In the genomic region with DNA sequence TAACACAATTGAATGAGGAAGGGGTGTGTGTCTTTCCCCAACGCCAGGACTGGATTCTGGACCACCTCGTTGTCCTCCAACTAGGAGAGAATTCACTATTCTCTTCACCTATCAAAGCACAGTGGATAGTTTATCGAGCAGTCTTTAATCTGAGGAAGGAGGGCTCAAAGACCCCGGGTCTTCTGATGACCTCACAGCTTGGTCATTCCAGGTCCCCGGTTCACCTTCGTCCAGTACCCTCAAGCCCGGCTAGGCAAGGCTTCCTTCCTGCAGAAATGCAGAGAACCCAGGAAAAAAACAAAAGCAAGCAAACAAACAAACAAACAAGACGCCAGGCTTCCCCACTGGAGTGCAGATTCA, we compare ENCODE assay signal across 8 mouse cellular contexts. TPM values are rescaled to one million over a fixed set of nuclear protein-coding genes. Genes with fewer than 3 reads are reported as not detected.
DNase-seq lines count a peak whose midpoint lies in the region; ATAC-seq lines count a peak whose summit lies in the region.

No protein-coding gene starts in this region.

- WGBS in kidney, embryonic 15.5 days, result 13% methylated on average over 8 of the region's 8 CpGs
- WGBS in hindbrain, embryonic 14.5 days, result 19% methylated on average over 8 of the region's 8 CpGs
- WGBS in midbrain, embryonic 15.5 days, result 15% methylated on average over 8 of the region's 8 CpGs

- no peak for DNase-seq in kidney, postnatal 36 days
- no peak for DNase-seq in hindbrain, embryonic 14.5 days (ENCODE audit: low spot score)
- no peak for DNase-seq in gastrocnemius, postnatal 25 days
- no peak for DNase-seq in cerebellum, postnatal 10 days
- no peak for DNase-seq in spleen, adult 12 weeks (ENCODE audit: low spot score)

- H3K4me3 ChIP-seq in kidney, embryonic 15.5 days (replicated peaks), result peak overlapping the region; percentile 57
- H3K4me3 ChIP-seq in brown adipose tissue, adult 24 weeks (ENCODE audit: insufficient read depth, low read depth, low read length), result peak overlapping the region; percentile 81
- H3K4me3 ChIP-seq in hindbrain, embryonic 14.5 days (replicated peaks; ENCODE audit: low read length), result peak overlapping the region; percentile 64
- peak overlapping the region; percentile 72 for H3K4me3 ChIP-seq in midbrain, embryonic 15.5 days

- H3K4me2 ChIP-seq in kidney, embryonic 15.5 days, result peak overlapping the region; percentile 71
- H3K4me2 ChIP-seq in hindbrain, embryonic 14.5 days (replicated peaks), result peak overlapping the region; percentile 87
- H3K4me2 ChIP-seq in midbrain, embryonic 15.5 days, result peak overlapping the region; percentile 78

- ATAC-seq in kidney, embryonic 15.5 days (replicated peaks; ENCODE audit: low FRiP score), result peak; percentile 44; the same call in 1 of the 2 replicates
- ATAC-seq in hindbrain, embryonic 14.5 days (ENCODE audit: low FRiP score), result no peak
- peak; percentile 31 for ATAC-seq in midbrain, embryonic 15.5 days (replicated peaks)

- peak overlapping the region; percentile 88 for H3K27ac ChIP-seq in kidney, embryonic 15.5 days
- no peak overlapping the region for H3K27ac ChIP-seq in brown adipose tissue, adult 24 weeks (replicated peaks; ENCODE audit: low read depth, low read length)
- H3K27ac ChIP-seq in hindbrain, embryonic 14.5 days, result peak overlapping the region; percentile 38; the same call in 1 of the 2 replicates
- H3K27ac ChIP-seq in midbrain, embryonic 15.5 days, result 0 out of 2 replicates have a peak overlapping the region, but pooled peaks have one; percentile 76

- no peaks in the 10 kb centered on the region for H3K9me3 ChIP-seq in kidney, embryonic 15.5 days (replicated peaks)
- no peaks in the 10 kb centered on the region for H3K9me3 ChIP-seq in hindbrain, embryonic 14.5 days (ENCODE audit: control insufficient read depth, low read length)
- H3K9me3 ChIP-seq in midbrain, embryonic 15.5 days, result no peaks in the 10 kb centered on the region

- H3K36me3 ChIP-seq in kidney, embryonic 15.5 days, result peaks cover 5% of the 10 kb centered on the region; the same call in 1 of the 2 replicates
- no peaks in the 10 kb centered on the region for H3K36me3 ChIP-seq in hindbrain, embryonic 14.5 days (replicated peaks; ENCODE audit: control insufficient read depth, insufficient read depth)
- H3K36me3 ChIP-seq in midbrain, embryonic 15.5 days (replicated peaks), result no peaks in the 10 kb centered on the region

- no peak overlapping the region for H3K9ac ChIP-seq in kidney, embryonic 15.5 days
- peak overlapping the region; percentile 78 for H3K9ac ChIP-seq in hindbrain, embryonic 14.5 days
- peak overlapping the region; percentile 83; the same call in 1 of the 2 replicates for H3K9ac ChIP-seq in midbrain, embryonic 15.5 days

- no peaks in the 10 kb centered on the region for H3K27me3 ChIP-seq in kidney, embryonic 15.5 days
- H3K27me3 ChIP-seq in hindbrain, embryonic 14.5 days (ENCODE audit: control insufficient read depth, insufficient read depth, low read length), result no peaks in the 10 kb centered on the region
- H3K27me3 ChIP-seq in midbrain, embryonic 15.5 days (replicated peaks), result no peaks in the 10 kb centered on the region

- peaks cover 34% of the 10 kb centered on the region for H3K4me1 ChIP-seq in kidney, embryonic 15.5 days
- H3K4me1 ChIP-seq in brown adipose tissue, adult 24 weeks (ENCODE audit: control insufficient read depth, insufficient read depth, insufficient read length, low read length), result no peaks in the 10 kb centered on the region
- peaks cover 8% of the 10 kb centered on the region for H3K4me1 ChIP-seq in hindbrain, embryonic 14.5 days (replicated peaks; ENCODE audit: control insufficient read depth, insufficient read depth, low read length)
- peaks cover 15% of the 10 kb centered on the region for H3K4me1 ChIP-seq in midbrain, embryonic 15.5 days

RNA-seq across cellular contexts. Expression of gene Cln6, which starts 0.5 kb away (rescaled TPM):
- polyA plus RNA-seq in kidney, embryonic 15.5 days (2015; fragmentation: Nextera tagmentation; extraction: Ambion mirVana), result 23.2 and 27.1 TPM in 2 replicates
- 7.1 and 7.5 TPM in 2 replicates for polyA plus RNA-seq in brown adipose tissue, adult 24 weeks (2012; ENCODE audit: insufficient read depth, insufficient read length, missing spikeins)
- 5.4 and 7.1 TPM in 2 replicates for polyA plus RNA-seq in hindbrain, embryonic 14.5 days (2014; fragmentation: Nextera tagmentation; extraction: Ambion mirVana)
- 5.9 and 6.2 TPM in 2 replicates for polyA plus RNA-seq in midbrain, embryonic 15.5 days (2015; fragmentation: Nextera tagmentation; extraction: Ambion mirVana)
- 10 to 100 TPM; 10.7 to 11.9 TPM for total RNA-seq in gastrocnemius, postnatal 25 days (2021)

RNA-seq across cellular contexts. Expression of gene Calml4, which starts 19.8 kb away (rescaled TPM):
- polyA plus RNA-seq in kidney, embryonic 15.5 days (2015; fragmentation: Nextera tagmentation; extraction: Ambion mirVana), result 102 and 107 TPM in 2 replicates
- polyA plus RNA-seq in brown adipose tissue, adult 24 weeks (2012; ENCODE audit: insufficient read depth, insufficient read length, missing spikeins), result 3.8 TPM in 1 of 2 replicates, not detected in the other
- 16.7 and 32.8 TPM in 2 replicates for polyA plus RNA-seq in hindbrain, embryonic 14.5 days (2014; fragmentation: Nextera tagmentation; extraction: Ambion mirVana)
- polyA plus RNA-seq in midbrain, embryonic 15.5 days (2015; fragmentation: Nextera tagmentation; extraction: Ambion mirVana), result 9.4 and 11.7 TPM in 2 replicates
- 1 to 10 TPM; 2.0 to 2.5 TPM for total RNA-seq in gastrocnemius, postnatal 25 days (2021)

RNA-seq across cellular contexts. Expression of gene Fem1b, which starts 26.4 kb away (rescaled TPM):
- 22.7 and 23.2 TPM in 2 replicates for polyA plus RNA-seq in kidney, embryonic 15.5 days (2015; fragmentation: Nextera tagmentation; extraction: Ambion mirVana)
- polyA plus RNA-seq in brown adipose tissue, adult 24 weeks (2012; ENCODE audit: insufficient read depth, insufficient read length, missing spikeins), result 5.9 and 7.1 TPM in 2 replicates
- 86.6 and 101 TPM in 2 replicates for polyA plus RNA-seq in hindbrain, embryonic 14.5 days (2014; fragmentation: Nextera tagmentation; extraction: Ambion mirVana)
- 64.6 and 67.0 TPM in 2 replicates for polyA plus RNA-seq in midbrain, embryonic 15.5 days (2015; fragmentation: Nextera tagmentation; extraction: Ambion mirVana)
- total RNA-seq in gastrocnemius, postnatal 25 days (2021), result 10 to 100 TPM; 14.1 to 15.4 TPM
